Mouse (Mus musculus) adrenal gland, postnatal 10 days (tissue): Measurements from ENCODE around the gene Crygc. TPM values are rescaled to one million over a fixed set of nuclear protein-coding genes. Genes with fewer than 3 reads are reported as not detected.

Experiments
- DNase-seq: peaks from one replicate; pipeline ENCODE4 v3.0.0; 2021; ENCODE audit warnings: mixed read lengths
- long read RNA-seq, 2 experiments: library from polyadenylated mRNA; stranded (forward); transcript quantifications; one replicate each; pipeline ENCODE4 v2.0.0; 2021
- total RNA-seq, 2 experiments: library from RNA; stranded (reverse); gene quantifications; 2 replicates each; pipeline ENCODE4 v1.2.3; 2021

Gene Crygc
- total RNA-seq: not detected
- long read RNA-seq, experiment 1, partial matches to known transcripts: 0 of 1 reads
- long read RNA-seq, experiment 1, other reads (novel, unspliced or antisense): 0 of 1 reads
- long read RNA-seq, experiment 2: 0 reads

DNA sequence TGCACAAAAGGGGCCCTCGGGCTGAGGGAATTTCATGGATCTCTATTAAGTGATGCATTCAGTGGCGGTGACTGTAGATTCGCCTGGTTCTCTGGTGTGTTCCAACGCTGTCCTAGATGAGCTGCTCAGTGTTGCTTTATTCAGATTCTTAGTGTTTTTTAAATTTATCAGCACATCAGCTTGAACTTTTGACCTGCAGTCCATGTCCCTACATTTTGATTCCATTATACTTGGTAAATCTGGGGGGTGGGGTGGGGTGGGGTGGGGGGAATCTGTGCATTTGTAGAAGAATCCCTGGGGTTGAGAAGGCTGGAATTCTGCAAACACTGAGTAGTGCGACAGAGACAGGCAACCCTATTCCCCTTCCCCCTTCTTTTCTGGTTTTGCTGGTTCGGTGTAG is at the start of gene Crygc:
Gene Crygc, minus strand, starts transcription at position 101 of the 400 bp plus-strand sequence.
- DNase-seq: no peak

DNA sequence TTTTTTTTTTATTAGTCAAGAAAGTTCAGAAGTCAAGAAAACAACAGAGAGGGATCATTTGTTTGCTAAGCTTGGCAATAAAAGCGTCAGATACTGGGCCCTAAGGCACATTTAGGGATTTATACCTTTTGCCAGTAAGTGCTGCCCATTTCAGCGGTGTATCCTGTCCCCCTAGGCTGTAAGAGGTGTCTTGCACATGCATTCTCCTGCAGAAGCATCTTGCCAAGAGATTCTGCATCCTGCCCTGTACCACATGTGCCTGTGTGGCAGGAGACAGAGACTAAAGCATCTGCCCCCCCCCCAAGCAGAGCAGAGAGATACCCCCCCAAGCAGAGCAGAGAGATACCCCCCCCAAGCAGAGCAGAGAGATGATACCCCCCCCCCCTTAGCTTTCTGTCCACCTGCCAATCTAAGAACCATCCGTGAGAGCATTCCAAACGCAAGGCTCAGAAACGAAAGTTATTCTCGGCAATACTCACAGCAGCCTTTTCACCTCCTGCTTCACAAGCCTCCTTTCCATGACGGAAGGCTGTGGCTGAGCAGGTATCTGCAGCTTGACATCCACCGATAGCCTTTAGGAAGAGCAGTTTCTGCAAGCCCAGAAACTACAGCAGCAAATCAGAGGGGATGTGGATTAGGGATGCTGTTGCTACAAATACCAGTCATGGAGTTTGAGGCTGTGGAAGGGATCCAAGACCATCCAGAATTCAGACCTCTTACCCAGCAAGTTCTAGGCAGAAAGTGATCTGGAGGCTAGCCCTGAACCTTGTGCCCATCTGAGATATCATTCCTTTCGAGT is 49.3 kb upstream of the Crygc start, which contains the start of gene D630023F18Rik:
Gene D630023F18Rik, minus strand, starts transcription at position 641 of the 799 bp plus-strand sequence.
- DNase-seq: no peak

DNA sequence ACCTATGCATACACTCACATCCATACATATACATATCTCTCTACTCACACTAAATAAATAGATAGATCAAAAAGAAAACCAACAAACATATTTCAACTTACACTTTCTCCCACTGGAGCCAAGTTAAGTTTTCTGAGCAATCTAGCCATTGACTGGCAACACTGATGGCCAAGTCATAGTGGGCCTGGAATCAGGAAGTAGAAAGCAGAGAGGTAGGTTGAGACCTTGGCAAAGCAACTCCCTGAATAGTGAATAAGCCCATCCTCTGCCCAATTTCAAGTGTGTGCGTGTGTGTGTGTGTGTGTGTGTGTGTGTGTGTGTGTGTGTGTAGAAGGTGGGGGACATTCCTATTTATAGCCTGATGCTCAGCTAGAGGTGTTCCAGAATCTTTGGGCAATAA is 45.9 kb upstream of the Crygc start, which contains the start of gene Gm28845:
Gene Gm28845, minus strand, starts transcription at position 121 of the 400 bp plus-strand sequence.
- DNase-seq: no peak

DNA sequence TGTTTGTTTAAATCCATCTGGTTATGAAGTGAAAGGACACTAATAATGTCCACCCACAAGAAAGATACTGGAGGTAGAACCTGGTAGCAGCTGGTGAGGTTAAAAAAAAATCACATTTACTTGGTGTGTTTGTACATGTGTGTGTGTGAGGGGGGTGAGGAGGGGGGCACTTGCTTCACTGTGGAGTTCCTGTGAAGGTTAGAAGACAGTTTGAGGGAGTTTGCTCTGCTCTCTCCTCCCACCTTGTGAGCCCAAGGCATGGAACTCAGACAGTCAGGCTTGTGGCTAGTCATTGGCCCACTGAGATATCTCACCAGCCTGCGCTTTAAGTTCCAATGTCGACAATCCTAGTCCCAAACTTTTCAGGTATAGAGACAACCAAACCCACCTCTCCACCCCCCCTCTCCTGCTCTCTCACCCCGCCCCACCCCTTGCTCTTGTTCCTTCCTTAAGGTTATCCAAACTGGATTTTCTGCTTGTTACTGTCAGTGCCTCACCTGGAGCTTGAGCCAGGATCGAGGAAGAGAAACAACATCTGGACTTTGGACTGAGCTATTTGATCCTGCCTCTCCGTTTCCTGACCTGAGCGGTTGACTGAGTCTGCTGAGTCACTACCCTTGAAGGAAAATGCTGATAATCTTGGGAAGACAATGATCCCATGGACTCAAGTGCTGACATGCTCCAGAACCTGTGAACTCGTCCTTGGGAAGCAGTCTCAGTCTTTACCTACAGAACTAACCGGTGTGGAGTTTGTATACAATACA is 44.8 kb upstream of the Crygc start:
- no peak for DNase-seq

DNA sequence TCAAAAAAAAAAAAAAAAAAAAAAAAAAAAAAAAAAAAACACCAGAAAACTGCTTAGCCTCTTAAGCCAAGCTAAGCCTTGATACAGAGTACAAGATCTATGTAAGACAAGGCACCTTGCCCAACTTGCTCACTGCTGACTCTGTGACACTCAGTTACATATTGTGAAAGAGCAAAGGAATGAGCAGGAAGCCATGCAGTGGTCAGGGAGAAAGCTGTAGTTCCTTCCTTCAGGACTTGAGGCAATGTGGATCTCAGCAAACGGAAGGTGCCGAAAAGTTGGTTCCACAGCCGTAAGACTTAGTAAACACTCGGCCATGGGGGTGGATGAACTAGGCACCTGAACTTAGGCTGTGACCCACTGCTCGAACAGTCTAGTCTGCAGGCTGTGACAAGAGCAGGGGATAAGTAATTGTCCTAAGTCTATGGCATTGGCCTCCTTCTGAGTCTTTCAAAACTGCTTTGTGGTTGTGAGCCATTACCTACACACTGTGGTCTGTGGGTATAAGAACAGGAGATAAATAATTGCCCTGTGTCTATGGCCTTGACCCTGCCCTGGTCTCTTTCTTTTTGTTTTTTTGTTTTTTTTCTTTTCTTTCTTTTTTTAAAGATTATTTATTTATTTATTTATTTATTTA is 40.2 kb upstream of the Crygc start:
- peak; percentile 43 for DNase-seq

DNA sequence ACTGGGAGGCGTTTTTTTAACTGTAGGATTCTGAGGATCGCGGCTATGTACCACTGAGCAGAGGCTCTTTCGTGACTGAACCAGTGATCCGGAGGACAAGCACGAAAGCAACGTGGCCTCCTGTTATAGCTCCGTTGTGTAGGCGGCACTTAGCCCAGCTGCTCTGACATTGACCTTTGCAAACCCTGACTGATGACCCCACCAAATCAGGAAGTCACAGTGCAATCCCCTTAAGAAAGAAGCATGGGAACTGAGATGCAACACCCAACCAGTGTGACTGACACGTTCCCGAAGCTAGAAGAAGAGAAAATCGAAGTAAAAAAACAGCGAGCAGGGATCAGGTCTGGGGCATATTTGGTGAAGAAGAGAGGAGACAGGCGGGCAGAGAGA is 39.3 kb upstream of the Crygc start:
- peak; percentile 28 for DNase-seq

DNA sequence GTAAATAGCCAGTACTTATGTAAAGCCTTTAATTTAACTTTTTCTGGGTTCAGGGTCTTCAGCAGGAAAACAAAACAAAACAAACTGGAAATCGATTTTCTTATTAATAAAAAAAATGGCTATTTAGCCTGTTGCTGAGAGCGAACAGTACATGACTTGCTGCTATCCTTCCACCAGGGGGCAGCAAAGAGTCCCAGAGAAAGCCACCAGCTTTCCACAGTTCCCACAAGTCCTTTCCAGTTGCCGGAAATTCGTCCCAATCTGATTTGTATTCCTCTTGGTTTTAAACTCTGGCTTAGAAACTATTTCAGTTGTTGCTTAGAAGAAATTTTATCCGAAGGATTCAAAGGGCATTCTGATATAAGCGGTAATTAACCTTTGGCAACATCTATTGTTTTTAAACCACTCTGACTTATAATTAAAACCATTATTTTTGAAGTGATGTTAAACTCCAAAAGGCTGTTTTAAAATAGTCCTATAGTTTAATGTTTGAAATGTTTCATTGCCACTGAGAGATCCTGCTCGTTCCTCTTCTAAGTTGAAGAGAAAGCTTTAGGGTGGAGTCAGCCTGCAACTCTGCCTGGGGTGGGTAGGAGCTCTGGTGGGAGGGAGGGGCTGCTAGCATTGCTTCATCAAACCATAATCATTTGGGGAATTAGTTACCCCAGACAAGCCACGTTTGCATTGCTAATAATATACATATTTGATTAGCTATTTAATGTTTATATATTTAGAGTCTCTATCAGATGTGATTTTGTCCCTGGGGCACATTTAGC is 38.7 kb upstream of the Crygc start:
- DNase-seq: peak; percentile 86

DNA sequence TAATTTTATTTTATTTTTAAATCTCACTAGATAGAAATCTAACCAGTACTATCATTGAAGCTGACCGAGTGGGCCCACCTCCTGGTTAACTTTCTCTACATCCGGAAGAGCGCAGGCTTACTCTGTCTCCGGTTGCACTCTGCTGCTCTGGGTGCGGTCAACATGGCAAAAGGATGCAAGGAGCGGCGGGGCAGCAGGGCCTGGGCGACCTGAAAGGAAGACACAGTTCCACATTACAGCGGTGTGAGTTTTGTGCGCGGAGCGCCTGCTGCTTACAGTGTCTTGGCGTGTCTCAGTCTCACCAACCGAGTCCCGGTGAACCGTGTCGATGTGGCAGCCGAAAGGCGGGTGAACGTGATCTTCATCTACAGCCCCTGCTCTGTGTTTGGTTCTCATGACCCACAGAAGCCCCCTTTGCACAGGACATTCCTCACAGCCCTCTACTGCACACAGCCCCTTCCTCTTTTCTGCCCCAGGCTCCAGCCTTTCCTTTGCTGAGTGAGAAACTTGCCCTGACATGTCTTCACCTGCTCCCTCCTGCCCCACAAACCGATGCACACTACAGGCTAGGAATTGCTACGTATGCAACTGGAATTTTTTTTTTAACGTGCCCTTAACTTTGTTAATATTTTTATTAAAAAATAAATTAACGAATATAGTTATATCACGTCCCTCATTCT is 36.4 kb upstream of the Crygc start:
- no peak for DNase-seq

DNA sequence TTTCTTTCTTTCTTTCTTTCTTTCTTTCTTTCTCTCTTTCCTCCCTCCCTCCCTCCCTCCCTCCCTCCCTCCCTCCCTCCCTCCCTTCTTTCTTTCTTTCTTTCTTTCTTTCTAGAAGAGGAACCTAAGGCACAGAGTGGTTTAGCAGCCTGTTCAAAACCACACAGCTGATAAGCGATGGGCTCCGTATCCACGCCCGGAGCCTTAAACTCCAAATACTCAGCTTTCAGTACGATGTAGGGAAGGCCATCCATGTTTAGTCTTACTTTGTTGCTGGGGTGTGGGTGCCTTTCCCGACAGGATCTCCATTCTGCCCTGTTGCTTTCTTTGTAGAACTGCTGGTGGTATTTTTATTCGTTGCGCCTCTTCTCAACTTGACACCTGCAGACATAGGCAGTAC is 35.7 kb upstream of the Crygc start:
- DNase-seq: no peak

DNA sequence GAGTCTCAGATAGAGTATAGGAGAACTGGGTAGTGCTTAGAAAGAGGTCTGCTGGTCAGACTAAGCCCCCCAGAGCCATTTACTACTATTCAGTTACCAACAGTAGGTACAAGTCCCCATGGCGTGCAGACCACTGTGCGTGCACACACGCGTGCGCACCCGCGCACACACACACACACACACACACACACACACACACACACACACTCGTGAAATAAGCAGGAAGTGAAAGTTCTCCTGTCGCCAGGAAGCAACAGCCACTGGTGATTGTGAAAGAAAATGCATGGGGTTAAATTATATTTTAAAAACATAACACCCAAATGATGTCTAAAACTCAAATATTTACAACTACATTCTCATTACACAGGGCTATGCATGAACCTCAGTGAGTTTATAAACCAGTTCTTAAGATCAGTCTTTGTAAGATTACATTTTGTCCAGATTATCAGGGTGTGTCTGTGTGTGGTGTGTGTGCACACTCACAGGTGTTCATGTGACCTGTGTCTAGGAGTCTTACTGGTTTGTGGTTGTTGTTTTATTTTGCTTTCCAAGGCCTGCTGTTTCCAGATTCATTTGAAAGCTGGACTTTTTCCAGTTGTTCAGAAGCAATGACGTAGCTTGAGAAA is 34.3 kb upstream of the Crygc start:
- no peak for DNase-seq

DNA sequence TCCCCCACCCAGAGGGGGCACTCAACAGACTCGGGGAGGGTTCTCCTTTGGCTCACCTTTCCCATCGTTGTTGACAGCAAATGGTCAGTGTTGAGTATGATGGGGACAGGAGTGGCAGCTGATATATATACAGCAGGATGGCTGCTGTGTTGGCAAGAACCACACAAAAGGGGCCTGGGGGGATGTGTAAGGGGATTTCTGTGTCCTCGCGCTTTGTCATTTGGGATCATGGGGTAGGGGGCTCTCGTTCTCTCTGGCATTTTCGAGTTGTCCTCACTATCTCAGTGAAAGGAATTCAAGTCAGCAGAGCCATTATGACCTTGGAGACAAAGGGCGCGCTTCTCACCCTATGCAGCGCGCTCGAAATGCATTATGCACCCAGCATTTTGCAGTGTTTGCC is 29.8 kb upstream of the Crygc start, which contains the start of gene Cryga:
Gene Cryga, minus strand, starts transcription at position 101 of the 400 bp plus-strand sequence.
- no peak for DNase-seq

DNA sequence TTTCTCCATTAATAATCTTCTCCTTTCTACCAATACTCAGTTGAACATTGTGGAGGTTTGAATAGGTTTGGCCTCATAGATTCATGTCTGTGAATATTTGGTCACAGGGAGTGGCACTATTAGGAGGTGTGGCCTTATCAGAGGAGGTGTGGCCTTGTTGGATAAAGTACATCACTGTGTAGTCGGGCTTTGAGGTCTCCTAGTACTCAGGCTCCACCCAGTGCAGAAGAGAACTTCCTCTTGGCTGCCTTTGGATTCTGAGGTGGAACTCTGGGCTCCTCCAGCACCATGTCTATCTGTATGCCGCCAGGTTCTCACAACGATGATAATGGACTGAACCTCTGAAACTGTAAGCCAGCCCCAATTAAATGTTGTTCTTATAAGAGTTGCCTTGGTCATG is 23.5 kb upstream of the Crygc start:
- DNase-seq: no peak

DNA sequence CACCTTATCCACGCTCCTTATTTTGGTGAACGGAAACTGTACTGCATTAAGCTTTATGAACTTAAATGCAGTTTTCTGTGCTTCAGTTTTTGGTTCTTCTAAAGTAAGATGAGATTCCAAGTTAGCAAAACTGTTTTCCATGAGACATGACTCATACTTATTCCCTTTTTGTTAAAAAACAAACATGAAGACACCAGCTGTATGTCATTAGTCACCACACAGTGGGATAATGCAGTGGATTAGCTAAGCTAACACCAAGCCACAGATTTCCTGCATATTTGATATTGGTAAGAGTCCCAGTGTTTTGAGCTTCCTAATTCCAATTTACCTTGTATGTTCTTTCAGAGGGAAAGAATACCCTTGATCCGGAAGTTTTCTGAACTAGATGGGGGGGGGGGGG is 18.1 kb upstream of the Crygc start:
- DNase-seq: no peak

DNA sequence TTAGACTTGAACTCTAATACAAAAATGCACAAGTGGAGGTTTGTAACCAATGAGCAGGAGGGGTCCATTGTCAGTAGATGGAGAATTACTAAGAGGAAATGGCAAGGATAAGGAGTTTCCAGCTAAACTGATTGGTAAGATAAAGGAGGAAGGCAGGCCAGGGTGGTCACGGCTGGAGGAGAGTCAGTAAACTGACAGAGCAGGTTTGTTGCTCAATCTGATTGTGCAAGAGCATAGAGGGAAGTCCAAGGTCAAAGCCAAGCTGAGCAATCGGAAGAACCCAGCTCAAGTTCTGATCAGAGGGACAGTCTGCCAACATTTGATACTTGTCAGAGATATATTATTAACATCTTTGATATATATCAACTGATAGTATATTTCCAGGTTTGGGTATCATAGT is 16.9 kb upstream of the Crygc start:
- DNase-seq: peak; percentile 67

DNA sequence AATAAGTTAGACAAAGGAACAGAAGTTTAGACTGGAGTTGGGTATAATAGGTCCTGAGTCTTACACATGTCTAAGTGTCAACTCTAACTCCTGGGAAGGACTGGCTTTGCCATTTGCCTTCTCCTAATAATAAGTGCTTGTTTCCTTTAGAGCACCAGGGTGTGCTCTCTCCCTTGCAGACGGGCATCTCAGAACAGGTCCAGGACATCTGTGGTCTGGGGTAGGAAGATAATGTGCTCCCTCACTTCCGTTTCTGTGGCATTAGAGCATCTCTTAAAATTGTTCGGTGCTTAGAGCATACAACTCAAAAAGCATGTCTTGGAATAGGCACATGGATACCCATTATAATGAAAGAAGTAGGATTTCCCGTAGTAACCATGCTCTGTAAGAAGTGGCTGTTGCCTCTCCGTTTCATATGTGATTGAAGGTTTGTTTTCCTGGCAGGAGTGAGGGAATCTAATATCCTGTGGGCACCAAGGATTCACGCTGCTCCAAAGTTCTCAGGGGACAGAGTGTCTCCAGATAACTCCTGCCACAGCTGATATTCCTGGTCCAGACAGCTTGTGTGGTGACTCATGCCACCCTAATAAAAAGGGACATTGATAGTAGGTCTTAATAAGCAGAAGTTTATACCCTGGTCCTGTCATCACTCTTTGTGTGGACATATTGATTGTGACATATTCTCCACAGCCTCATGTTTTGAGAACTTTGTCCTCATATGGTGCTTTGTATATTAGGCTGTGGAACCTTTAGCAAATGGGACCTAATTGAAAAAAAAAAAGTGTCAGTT is 15.3 kb upstream of the Crygc start:
- no peak for DNase-seq

DNA sequence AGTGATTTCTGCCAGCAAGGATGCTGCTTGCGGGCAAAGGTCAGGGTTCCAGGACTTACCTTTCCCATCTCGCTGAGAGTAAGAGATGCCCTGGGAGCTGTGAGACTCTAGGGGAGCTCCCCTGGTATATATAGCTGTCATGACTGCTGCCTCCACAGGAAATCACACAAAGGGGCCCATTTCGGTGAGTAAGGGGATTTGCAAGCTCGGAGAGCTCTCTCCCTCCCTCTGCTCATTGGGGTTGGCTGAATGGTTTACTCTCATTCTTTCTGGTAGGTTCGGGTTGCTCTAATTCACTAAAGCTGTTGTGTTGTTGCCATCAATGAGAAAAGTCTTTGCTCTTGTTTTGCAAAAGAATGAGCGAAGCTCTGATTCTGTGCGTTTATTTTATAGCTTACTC is 8.7 kb upstream of the Crygc start, which contains the start of gene Crygb:
Gene Crygb, minus strand, starts transcription at position 101 of the 400 bp plus-strand sequence.
- DNase-seq: no peak

DNA sequence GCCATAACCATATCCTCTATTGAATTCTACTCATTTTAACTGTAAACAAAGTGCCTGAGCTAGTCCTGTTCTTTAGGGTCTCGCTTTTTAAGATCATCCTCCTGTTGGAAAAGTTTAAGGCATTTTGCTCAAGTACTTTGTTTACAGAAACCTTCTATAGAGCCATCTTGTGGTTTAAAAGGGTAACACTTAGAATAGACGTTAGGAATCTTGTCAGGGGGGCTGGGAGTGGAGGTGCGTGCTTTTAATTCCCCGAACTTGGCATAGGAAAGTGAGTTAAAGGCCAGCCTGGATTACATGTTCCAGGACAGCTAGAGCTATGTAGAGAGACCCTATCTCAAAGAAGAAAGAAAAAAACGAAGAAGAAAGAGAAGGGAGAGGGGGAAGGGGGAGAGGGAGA is 2.1 kb upstream of the Crygc start:
- no peak for DNase-seq

DNA sequence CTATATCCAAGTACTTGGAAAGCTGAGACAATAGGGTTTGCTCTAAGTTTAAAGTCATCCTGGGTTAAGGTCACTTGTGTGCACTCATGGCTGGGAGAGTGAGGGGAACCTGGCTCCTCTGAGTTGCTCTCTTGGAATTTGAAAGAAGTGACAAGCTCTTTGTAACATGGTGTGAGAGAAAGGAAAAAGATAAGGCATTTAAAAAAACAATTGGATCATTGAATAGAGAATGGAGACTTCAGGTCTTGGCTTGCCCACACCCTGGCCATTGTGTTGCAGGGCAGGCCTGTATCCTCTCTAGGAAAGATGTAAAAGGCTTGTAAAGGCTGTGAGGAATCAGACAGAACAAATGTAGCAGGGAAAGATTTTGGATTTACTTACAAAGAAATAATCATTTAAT is 5.6 kb downstream of the Crygc start:
- no peak for DNase-seq

DNA sequence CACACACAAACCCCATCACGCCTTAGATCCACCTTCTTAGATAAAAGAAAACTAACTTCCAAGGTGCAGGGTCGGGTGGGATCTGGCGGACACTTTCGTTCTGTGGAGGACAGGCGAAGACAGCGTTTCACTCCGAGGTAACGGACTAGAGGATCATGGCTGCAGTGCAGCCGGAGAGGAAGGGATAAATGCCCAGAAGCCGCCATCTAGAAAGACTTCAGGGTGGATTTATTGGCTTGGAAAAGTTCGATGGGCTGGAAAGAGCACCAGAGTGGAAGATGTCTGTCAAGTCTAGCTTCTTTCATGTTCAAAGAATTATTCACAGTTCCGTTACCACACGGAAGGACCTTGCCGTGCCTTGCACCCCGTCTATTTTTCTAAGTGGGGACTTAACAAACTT is 9.3 kb downstream of the Crygc start:
- no peak for DNase-seq

DNA sequence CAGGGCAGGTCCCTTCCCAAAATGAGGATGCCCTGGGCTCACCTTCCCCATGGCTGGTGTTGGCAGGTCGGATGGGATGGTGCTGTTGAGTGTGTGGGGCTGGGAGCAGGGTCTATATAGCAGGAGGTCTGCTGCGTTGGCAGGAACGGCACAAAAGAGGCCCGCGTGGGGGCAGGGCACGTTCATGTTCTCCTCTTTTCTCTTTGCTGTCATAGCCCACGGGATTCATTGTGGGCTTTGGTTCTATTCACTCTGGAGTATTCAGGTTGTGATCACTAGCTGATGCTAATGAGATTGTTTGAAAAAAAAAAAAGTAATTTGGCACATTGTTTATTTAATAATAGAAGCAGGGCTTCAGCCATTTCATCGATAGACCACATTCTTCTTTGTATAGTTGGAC is 10.1 kb downstream of the Crygc start, which contains the start of gene Crygd:
Gene Crygd, minus strand, starts transcription at position 101 of the 400 bp plus-strand sequence.
- DNase-seq: no peak
